22 mouse cellular contexts compared by ENCODE assay signal in genomic region chr14:32380099-32380480, GRCm38 (mm10). TPM values are rescaled to one million over a fixed set of nuclear protein-coding genes. Genes with fewer than 3 reads are reported as not detected.
A peak's percentile ranks its signal among the peaks of the same experiment; 100 is the strongest.
DNase-seq lines count a peak whose midpoint lies in the region; ATAC-seq and TF ChIP-seq lines count a peak whose summit lies in the region.
"Had no signal": no experiment of that assay in that cellular context is flagged by ENCODE, and none has a peak within 500 bp of the region (broad histone marks: within the 10 kb centered on the region; RNA-seq: fewer than 3 reads in every experiment).

No protein-coding gene starts in this region.

- H3K4me1 ChIP-seq in hindbrain, embryonic 12.5 days, result peaks cover 25% of the 10 kb centered on the region
- peaks cover 18% of the 10 kb centered on the region for H3K4me1 ChIP-seq in hindbrain, embryonic 16.5 days (ENCODE audit: control insufficient read depth, insufficient read depth, low read depth, low read length)
- H3K4me1 ChIP-seq in liver, postnatal 0 days (ENCODE audit: insufficient read depth), result no peaks in the 10 kb centered on the region
- H3K4me1 ChIP-seq: liver, embryonic 13.5 days had no signal

- peak; percentile 10 to 37 for DNase-seq in cerebellum, postnatal 10 days
- no peak for DNase-seq in cerebellum, postnatal 14 days
- DNase-seq in R1 (ENCODE audit: low read depth, low spot score), result peak; percentile 86
- DNase-seq in lung, postnatal 25 days (ENCODE audit: low spot score), result peak; percentile 5
- DNase-seq in liver, postnatal 0 days, result no peak
- DNase-seq: adrenal gland, adult 2 months; cerebellum, adult 11-12 months; cerebellum, postnatal 36 days; gastrocnemius, postnatal 10 days; heart, postnatal 4 days; layer of hippocampus, adult 9-11 months; liver, embryonic 13.5 days; thymus, adult 18-20 months; thymus, postnatal 36 days had no signal

- no peak overlapping the region for H3K9ac ChIP-seq in hindbrain, embryonic 12.5 days
- H3K9ac ChIP-seq in hindbrain, embryonic 16.5 days (ENCODE audit: low read depth, low read length), result no peak overlapping the region
- H3K9ac ChIP-seq in liver, postnatal 0 days (replicated peaks), result no peak overlapping the region
- H3K9ac ChIP-seq: liver, embryonic 13.5 days had no signal

- no peaks in the 10 kb centered on the region for H3K36me3 ChIP-seq in hindbrain, embryonic 12.5 days
- no peaks in the 10 kb centered on the region for H3K36me3 ChIP-seq in hindbrain, embryonic 16.5 days (ENCODE audit: control insufficient read depth, insufficient read depth, low read length)
- H3K36me3 ChIP-seq in liver, postnatal 0 days (replicated peaks; ENCODE audit: insufficient read depth, low read length), result no peaks in the 10 kb centered on the region
- H3K36me3 ChIP-seq: heart, embryonic 10.5 days; liver, embryonic 13.5 days had no signal

- no peak overlapping the region for H3K27ac ChIP-seq in hindbrain, embryonic 12.5 days
- H3K27ac ChIP-seq in hindbrain, embryonic 16.5 days (ENCODE audit: low read depth, low read length), result no peak overlapping the region
- H3K27ac ChIP-seq in liver, postnatal 0 days (ENCODE audit: low read depth), result no peak overlapping the region
- H3K27ac ChIP-seq: heart, embryonic 10.5 days; liver, embryonic 13.5 days had no signal

- TF ChIP-seq CTCF in liver, postnatal 0 days (IDR thresholded peaks at IDR 0.05; ENCODE audit: low read depth), result no peak

- ATAC-seq in hindbrain, embryonic 12.5 days (ENCODE audit: low FRiP score), result no peak
- ATAC-seq in hindbrain, embryonic 16.5 days, result no peak
- no peak for ATAC-seq in liver, postnatal 0 days
- ATAC-seq: intestine, postnatal 0 days had no signal

- peak overlapping the region; percentile 45; the same call in 1 of the 2 replicates for H3K4me2 ChIP-seq in hindbrain, embryonic 12.5 days (replicated peaks)
- no peak overlapping the region for H3K4me2 ChIP-seq in hindbrain, embryonic 16.5 days (ENCODE audit: low read length)
- H3K4me2 ChIP-seq in liver, postnatal 0 days (ENCODE audit: low read depth, low read length), result no peak overlapping the region
- H3K4me2 ChIP-seq: liver, embryonic 13.5 days had no signal

- WGBS in hindbrain, embryonic 12.5 days, result 35% methylated on average over 3 of the region's 3 CpGs
- 47% methylated on average over 3 of the region's 3 CpGs for WGBS in hindbrain, embryonic 16.5 days
- 20% methylated on average over 3 of the region's 3 CpGs for WGBS in liver, postnatal 0 days (ENCODE audit: insufficient replicate concordance)

- TF ChIP-seq EP300 in liver, postnatal 0 days (IDR thresholded peaks at IDR 0.05; ENCODE audit: low read depth), result no peak

- no peak overlapping the region for H3K4me3 ChIP-seq in hindbrain, embryonic 12.5 days
- no peak overlapping the region for H3K4me3 ChIP-seq in hindbrain, embryonic 16.5 days (ENCODE audit: low read length)
- H3K4me3 ChIP-seq in liver, postnatal 0 days (ENCODE audit: low read depth, low read length), result no peak overlapping the region
- H3K4me3 ChIP-seq: liver, embryonic 13.5 days had no signal

- no peaks in the 10 kb centered on the region for H3K9me3 ChIP-seq in hindbrain, embryonic 12.5 days (replicated peaks)
- no peaks in the 10 kb centered on the region for H3K9me3 ChIP-seq in hindbrain, embryonic 16.5 days (ENCODE audit: control insufficient read depth, low read length)
- H3K9me3 ChIP-seq in liver, postnatal 0 days (ENCODE audit: low read length), result no peaks in the 10 kb centered on the region
- H3K9me3 ChIP-seq: heart, embryonic 10.5 days; liver, embryonic 13.5 days had no signal

- peaks cover 20% of the 10 kb centered on the region for H3K27me3 ChIP-seq in hindbrain, embryonic 12.5 days
- H3K27me3 ChIP-seq in hindbrain, embryonic 16.5 days (replicated peaks; ENCODE audit: control insufficient read depth, insufficient read depth, low read length), result no peaks in the 10 kb centered on the region
- 0 out of 2 replicates have a peak, but pooled peaks cover 9% of the 10 kb centered on the region for H3K27me3 ChIP-seq in liver, postnatal 0 days (ENCODE audit: insufficient read depth, low read length)

RNA-seq across cellular contexts. Expression of gene 1700024G13Rik, which starts 8.1 kb away (rescaled TPM):
- polyA plus RNA-seq in hindbrain, embryonic 12.5 days (2016; fragmentation: Nextera tagmentation; extraction: Ambion mirVana), result 0.85 and 0.94 TPM in 2 replicates
- polyA plus RNA-seq in hindbrain, embryonic 16.5 days (2015; fragmentation: Nextera tagmentation; extraction: Ambion mirVana), result 0.74 and 0.95 TPM in 2 replicates
- polyA plus RNA-seq in liver, postnatal 0 days (2015; fragmentation: Nextera tagmentation; extraction: Ambion mirVana), result not detected in 2 replicates
- polyA plus RNA-seq: adrenal gland, adult 2 months; heart, embryonic 10.5 days; kidney, embryonic 14.5 days; limb, embryonic 14.5 days; liver, embryonic 13.5 days; small intestine, adult 2 months; stomach, embryonic 16.5 days had no signal

RNA-seq across cellular contexts. Expression of gene Ogdhl, which starts 58.3 kb away (rescaled TPM):
- 19.6 and 23.7 TPM in 2 replicates for polyA plus RNA-seq in hindbrain, embryonic 12.5 days (2016; fragmentation: Nextera tagmentation; extraction: Ambion mirVana)
- polyA plus RNA-seq in hindbrain, embryonic 16.5 days (2015; fragmentation: Nextera tagmentation; extraction: Ambion mirVana), result 20.9 and 24.6 TPM in 2 replicates
- polyA plus RNA-seq in liver, postnatal 0 days (2015; fragmentation: Nextera tagmentation; extraction: Ambion mirVana), result 0.49 and 0.58 TPM in 2 replicates

Comparison
In these comparisons a context has a peak if more than half of its experiments do, and no peak if none do; other contexts are left out.
1. DNase-seq: peak in cerebellum, postnatal 10 days (2 of 2), R1 (single experiment) and lung, postnatal 25 days (single experiment); none in cerebellum, postnatal 14 days (0 of 2) and liver, postnatal 0 days (single experiment).
2. RNA of gene Ogdhl, which starts 58.3 kb away (polyA plus RNA-seq): 20.9 to 24.6 TPM in hindbrain, embryonic 16.5 days and 19.6 to 23.7 TPM in hindbrain, embryonic 12.5 days; 0.49 to 0.58 TPM in liver, postnatal 0 days; every median in the first group is over 10 times any median in the second.